Mouse (Mus musculus) frontal cortex, postnatal 14 days (tissue): ENCODE measurements around the gene Hhatl.

ENCODE experiments used
- DNase-seq, 2 experiments: peaks; one replicate each; pipeline ENCODE4 v3.0.0; 2022; ENCODE audit warnings: low spot score in 2 of 2

Gene Hhatl

GRCm38 (mm10) chr9:121807546-121807945 lies 15.2 kb upstream of the Hhatl start:
- DNase-seq = no peak

DNA sequence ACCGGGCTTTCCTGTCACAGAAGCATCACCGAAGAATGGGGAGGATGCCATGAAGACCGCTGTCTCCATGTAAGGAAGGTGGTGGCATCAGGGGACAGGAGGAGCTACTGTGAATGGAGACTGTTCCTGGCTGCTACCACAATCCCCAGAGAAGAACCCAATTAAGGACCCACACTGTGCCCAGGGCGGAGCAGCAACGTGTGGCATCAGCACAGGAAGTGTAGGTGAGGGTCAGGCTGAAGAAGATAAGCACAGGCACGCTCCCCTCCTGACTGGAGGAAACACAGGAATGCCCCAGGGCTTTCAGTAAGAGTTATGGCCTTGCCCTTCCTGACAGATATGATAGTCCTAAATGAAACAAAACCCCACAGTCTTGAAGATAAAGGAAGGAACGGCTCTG lies 10.4 kb upstream of the Hhatl start:
- no peak for DNase-seq

DNA sequence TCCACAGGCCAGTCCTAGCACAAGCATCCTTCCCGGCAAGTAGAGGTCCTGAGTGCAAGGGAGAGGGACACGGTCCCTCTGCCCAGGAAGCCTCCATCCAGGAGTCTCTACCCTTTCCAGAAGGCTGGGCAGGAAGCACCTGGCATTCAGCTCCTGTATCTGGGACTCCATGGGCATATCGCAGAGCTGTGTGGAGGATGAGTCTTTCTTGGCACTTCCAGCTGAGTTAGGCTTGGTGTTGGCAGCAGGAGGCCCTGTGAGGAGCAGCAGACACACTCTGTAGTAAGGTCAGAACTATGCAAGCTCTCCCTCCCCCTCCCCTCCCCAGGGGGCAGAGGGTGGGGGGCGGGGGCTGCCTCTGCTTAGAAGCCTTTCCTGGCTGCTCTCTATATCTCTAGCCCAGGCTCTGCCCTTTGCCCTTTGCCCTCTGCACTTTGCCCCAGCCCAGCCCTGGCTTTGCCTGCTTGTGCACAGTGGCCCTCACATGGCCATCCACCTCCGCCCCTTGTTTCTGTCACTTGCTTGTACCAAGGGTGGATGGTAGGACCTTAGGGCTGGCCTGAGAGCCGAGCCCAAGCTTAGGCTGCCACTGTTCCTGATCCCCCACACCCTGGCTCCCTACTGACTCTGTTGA lies 6.7 kb upstream of the Hhatl start:
- DNase-seq = no peak

GRCm38 (mm10) chr9:121797722-121798121 lies 5.4 kb upstream of the Hhatl start:
- no peak for DNase-seq

GRCm38 (mm10) chr9:121794972-121795539 lies 2.7 kb upstream of the Hhatl start:
- no peak for DNase-seq

DNA sequence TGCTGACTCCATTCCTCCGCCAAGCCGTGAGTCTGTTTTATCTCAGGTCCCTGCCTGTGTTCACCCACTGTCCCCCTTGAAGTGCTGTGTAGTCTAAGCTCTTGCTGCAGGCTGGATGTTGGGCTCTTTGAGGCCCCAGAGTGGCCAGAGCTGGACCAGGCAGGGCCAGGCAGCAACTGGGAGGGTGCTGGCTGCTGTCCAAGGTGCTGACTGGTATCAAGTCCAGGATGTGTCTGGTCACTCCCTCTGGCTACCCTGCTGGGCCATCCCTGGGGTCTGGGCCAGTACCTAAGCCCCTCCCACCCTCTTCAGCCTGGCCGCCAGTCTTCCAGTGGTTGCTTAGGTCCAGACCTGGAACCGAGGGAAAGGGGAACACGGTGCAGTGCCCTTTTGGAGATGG lies 1.1 kb downstream of the Hhatl start:
- no peak for DNase-seq

- DNase-seq = no peak
These were observed 5.9 kb downstream of the Hhatl start for GRCm38 (mm10) chr9:121786359-121786758.

GRCm38 (mm10) chr9:121785261-121785660 lies 7.0 kb downstream of the Hhatl start:
- DNase-seq = no peak

DNA sequence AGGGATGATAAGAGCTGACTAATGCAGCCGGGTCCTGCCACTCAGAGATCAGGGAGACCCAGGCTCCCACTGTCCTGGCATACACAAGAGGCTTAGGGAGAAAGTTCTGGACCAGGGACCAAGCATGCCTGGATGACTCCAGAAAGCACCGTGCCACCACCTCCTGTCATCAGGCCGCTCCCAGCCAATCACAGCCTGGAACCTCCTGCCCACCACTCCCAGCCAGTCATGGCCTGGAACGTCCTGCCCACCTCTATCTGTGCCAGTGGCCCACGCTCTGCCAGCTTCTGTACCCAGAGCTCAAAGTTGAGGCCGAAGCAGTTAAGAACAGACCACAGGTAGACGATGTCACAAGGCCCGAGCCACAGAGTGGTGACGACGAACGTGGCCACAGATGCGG lies 7.5 kb downstream of the Hhatl start:
- DNase-seq = no peak

DNA sequence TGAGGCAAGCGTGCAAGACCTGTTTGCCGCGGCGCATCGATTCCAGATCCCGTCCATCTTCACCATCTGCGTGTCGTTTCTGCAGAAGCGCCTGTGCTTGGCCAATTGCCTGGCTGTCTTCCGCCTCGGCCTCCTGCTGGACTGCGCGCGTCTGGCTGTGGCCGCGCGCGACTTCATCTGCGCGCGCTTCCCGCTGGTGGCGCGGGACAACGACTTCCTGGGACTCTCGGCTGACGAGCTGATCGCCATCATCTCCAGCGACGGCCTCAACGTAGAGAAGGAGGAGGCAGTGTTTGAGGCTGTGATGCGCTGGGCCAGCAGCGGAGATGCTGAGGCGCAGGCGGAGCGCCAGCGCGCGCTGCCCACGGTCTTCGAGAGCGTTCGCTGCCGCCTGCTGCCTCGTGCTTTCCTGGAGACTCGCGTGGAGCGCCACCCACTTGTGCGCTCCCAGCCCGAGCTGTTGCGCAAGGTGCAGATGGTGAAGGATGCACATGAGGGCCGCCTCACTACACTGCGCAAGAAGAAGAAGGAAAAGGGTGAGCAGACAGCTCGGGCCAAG lies 14.2 kb downstream of the Hhatl start:
- peak; percentile 63 to 72 for DNase-seq

GRCm38 (mm10) chr9:121777484-121778065 lies 14.7 kb downstream of the Hhatl start, which contains the start of gene Klhl40:
Gene Klhl40, plus strand, starts transcription at chr9:121777607.
- peak in 1 of 2 experiments; percentile 45 for DNase-seq

DNA sequence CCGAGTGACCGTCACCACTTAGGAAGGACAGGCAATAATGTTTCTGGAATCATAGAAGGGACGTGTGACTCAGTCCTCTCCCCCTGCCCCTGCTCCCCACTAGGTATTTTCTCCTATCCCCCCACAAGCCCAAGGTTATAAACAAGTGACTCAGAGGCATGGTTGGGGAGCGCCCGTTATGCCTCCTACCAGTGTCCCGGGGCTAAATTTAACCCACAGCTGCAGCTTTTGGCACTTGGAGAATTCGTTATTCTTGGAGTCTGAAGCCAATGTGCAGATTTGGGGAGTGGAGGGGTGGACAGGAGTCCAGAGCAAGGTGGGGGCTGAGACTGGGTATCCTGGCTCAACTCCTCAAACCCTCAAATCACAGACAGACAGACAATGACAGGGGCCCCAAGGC lies 15.8 kb downstream of the Hhatl start:
- DNase-seq = no peak

DNA sequence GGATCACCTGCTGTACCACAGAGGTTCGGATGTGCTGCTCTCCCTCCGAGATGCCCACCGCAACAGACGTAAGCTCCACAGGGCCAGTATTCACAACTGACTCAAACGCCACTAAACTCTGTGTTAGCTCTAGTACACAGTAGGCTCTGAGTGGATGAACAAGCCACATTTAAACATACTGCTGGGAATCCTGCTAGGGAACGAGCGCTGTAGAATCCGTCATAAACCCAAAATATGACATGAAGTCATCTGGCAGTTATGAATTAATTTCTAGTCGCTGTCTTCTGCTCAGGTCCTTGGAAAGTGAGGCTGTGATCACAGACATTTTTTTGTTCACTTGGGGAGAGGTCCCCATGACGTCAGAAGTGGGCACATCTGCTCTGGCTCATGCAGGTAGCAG lies 16.4 kb downstream of the Hhatl start:
- no peak for DNase-seq

GRCm38 (mm10) chr9:121772412-121772811 lies 19.9 kb downstream of the Hhatl start:
- DNase-seq = no peak

DNA sequence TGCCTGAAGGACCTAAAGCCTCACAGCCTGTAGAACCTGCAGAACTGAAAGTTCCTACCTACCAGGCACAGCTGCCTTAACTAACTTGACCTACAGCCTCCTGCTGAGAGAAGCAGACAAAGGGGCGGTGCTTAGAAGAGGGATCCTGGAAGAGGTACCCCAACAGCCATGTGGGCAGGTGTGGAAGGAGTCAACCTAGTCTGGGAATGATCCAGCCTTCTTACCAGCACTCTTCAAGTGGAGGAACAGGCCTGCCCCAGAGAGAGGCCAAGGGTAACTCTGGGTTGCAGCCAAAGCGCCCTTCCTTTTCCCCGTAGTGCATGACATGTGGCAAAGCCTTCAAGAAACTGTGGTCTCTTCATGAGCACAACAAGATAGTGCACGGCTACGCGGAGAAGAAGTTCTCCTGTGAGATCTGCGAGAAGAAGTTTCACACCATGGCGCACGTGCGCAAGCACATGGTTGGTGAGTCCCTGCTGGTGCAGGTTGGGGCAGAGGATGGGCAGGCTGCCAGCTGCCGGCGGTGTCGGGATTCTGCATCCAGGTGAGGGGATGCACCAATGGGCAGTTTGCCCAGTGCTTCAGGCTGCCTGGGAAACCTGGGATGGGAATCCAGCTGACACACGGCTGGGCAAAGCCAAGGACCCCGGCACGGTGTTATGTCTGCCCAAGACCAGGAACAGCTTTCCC lies 27.0 kb downstream of the Hhatl start:
- peak in 1 of 2 experiments; percentile 25 for DNase-seq

DNA sequence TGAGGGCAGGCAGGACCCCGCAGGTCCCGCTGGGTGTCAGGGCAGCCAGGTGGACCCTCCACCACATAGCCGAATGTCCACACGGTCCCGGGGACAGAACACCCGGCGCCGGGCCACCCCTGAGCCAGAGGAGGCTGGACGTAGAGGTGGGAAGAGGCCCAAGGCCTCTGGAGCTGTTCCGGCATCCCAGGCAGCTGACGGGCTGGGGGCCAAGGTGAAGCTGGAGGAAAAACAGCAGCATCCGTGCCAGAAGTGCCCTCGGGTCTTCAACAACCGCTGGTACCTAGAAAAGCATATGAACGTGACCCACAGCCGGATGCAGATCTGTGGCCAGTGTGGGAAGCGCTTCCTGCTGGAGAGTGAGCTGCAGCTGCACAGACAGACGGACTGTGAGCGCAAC lies 28.6 kb downstream of the Hhatl start:
- DNase-seq = no peak

- DNase-seq = no peak
These were observed 29.5 kb downstream of the Hhatl start for GRCm38 (mm10) chr9:121762761-121763160.

- no peak for DNase-seq
These were observed 30.1 kb downstream of the Hhatl start for GRCm38 (mm10) chr9:121762248-121762647.

- no peak for DNase-seq
These were observed 30.5 kb downstream of the Hhatl start for GRCm38 (mm10) chr9:121761787-121762186.

DNA sequence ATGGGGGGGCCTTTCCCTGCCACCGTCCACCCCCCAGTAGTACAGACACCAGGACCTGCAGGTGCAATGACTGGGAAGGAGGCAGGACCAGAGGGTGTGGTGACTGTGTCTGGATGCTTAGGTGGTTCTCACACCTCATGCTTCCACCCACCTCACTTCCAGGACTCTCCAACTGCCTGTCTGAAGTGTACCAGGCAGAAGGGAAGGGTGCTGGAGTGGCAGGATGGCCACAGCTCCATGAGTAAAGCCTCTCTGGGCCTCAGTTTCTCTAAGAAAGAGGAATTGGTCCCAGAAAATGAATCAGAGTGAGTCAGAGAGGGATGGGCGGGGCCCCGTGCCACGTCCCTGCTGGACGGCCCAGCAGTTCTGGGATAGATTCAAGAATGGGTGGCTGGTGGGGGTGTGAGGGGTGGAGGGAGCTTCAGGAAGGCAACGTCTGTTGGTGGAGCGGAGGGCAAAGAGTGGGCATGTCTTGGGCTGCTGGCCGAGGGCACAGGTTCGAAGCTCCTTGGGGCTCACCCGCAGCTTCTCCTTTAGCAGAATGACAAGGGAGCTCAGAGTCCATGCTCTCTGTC lies 31.1 kb downstream of the Hhatl start:
- DNase-seq = no peak

DNA sequence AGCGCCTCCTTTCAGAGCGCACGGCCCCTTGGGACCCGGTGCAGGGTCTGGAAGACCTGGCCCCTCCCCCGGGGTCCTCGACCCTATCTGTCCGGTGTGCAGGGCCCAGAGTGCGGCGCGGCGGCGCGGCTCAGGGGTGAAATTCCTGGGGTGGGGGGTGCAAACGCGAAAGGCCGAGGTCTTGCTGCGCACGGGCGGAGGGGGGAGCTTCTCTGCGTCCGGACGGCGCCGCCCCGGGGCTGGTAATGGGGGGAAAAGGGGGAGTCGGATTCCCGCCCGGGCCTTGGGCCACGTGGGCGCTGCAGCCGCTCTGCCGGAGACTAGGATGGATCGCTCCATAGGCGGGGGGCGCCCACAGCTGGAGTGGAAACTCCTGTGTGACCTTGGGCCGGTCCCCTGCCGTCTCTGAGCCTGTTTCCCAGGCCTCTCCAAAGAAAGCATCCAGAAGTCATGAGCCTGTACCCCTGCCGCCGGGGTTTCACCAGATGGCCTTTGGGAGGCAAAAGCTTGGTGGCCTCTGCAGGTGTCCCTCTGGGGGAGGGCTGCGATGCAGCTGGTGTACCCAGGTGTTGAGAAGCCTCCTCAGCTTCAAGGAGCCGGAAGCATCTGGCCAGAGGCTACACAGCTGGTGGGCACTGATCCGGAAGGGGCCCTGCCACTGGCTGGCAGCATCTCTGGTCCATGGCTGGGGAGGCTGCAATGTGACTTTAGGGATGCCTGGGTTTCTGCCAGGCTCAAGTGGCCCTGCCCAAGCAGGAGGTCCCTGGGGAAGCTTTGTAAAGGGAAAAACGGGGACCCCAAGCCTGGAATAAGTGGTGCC lies 31.8 kb downstream of the Hhatl start:
- DNase-seq = no peak
